Mouse (Mus musculus) brown adipose tissue, adult 24 weeks (tissue): Measurements from ENCODE around the gene Best3. TPM values are rescaled to one million over a fixed set of nuclear protein-coding genes. Genes with fewer than 3 reads are reported as not detected.
"Not testable (repeated sequence)": the region's sequence is repeated elsewhere in the genome, so short reads cannot be mapped to it uniquely, and the experiment has no call there.

Experiments used
- H3K27ac ChIP-seq: fragments of 200-500 bp; replicated peaks from 2 replicates; pipeline ENCODE4 v1.5.1; 2012; ENCODE audit warnings: low read depth, mild to moderate bottlenecking, low read length
- H3K4me1 ChIP-seq: fragments of 200-500 bp; 2 replicates; pipeline ENCODE4 v1.6.1; 2012; ENCODE audit warnings: low read length, mixed read lengths; ENCODE audit not compliant: control insufficient read depth, insufficient read depth, insufficient read length
- H3K4me3 ChIP-seq: fragments of 200-500 bp; 2 replicates; pipeline ENCODE4 v1.5.1; 2012; ENCODE audit warnings: low read depth, mild to moderate bottlenecking, low read length, moderate library complexity; ENCODE audit not compliant: insufficient read depth
- polyA plus RNA-seq: library from polyadenylated mRNA; stranded (reverse); fragments of >200 nt; gene quantifications from 2 replicates; pipeline ENCODE4 v1.2.4, GENCODE M21; 2012; ENCODE audit not compliant: missing spikeins, insufficient read depth, insufficient read length

Gene Best3
- polyA plus RNA-seq, 1 experiment: not detected

GRCm38 (mm10) chr10:117033785-117034184 is 47.7 kb downstream of the Best3 start:
- Histone ChIP-seq H3K4me3 (no peak overlapping the region), H3K27ac (no peak overlapping the region)

GRCm38 (mm10) chr10:117040355-117040754 is 54.2 kb downstream of the Best3 start:
- no peak overlapping the region for H3K4me3 ChIP-seq
- no peak overlapping the region for H3K27ac ChIP-seq
- no peaks in the 10 kb centered on the region for H3K4me1 ChIP-seq

More at GRCm38 (mm10) chr10:117033785-117034184, 47.7 kb downstream of the Best3 start:
- no peaks in the 10 kb centered on the region for H3K4me1 ChIP-seq

GRCm38 (mm10) chr10:117042295-117042694 is 56.2 kb downstream of the Best3 start:
- H3K4me1 ChIP-seq: no peaks in the 10 kb centered on the region
- H3K27ac ChIP-seq: no peak overlapping the region
- H3K4me3 ChIP-seq: no peak overlapping the region

- H3K27ac ChIP-seq, H3K4me3 ChIP-seq: not testable (repeated sequence)
These were observed 57.5 kb downstream of the Best3 start for GRCm38 (mm10) chr10:117043497-117044166.

GRCm38 (mm10) chr10:117045175-117046056 is 59.3 kb downstream of the Best3 start, which contains the start of gene Lrrc10:
Gene Lrrc10, plus strand, starts transcription at chr10:117045341.
- no peak within 1 kb of the TSS for H3K4me3 ChIP-seq
- H3K27ac ChIP-seq: no peak within 1 kb of the TSS
- H3K4me1 ChIP-seq: no peaks in the 10 kb centered on the region

More at GRCm38 (mm10) chr10:117043497-117044166, 57.5 kb downstream of the Best3 start:
- not testable (repeated sequence) for H3K4me1 ChIP-seq

GRCm38 (mm10) chr10:117049253-117049652 is 63.1 kb downstream of the Best3 start:
- H3K27ac ChIP-seq: no peak overlapping the region
- no peak overlapping the region for H3K4me3 ChIP-seq
- H3K4me1 ChIP-seq: no peaks in the 10 kb centered on the region

GRCm38 (mm10) chr10:117049961-117050597 is 64.0 kb downstream of the Best3 start:
- no peak overlapping the region for H3K27ac ChIP-seq
- no peaks in the 10 kb centered on the region for H3K4me1 ChIP-seq
- no peak overlapping the region for H3K4me3 ChIP-seq

- no peak overlapping the region for H3K27ac ChIP-seq
- no peaks in the 10 kb centered on the region for H3K4me1 ChIP-seq
These were observed 69.6 kb downstream of the Best3 start for GRCm38 (mm10) chr10:117055668-117056067.

GRCm38 (mm10) chr10:117062894-117063253 is 76.8 kb downstream of the Best3 start:
- Histone ChIP-seq H3K4me1 (0 out of 2 replicates have a peak, but pooled peaks cover 3% of the 10 kb centered on the region), H3K27ac (peak overlapping the region; percentile 16; the same call in 1 of the 2 replicates), H3K4me3 (peak overlapping the region; percentile 80)

More at GRCm38 (mm10) chr10:117055668-117056067, 69.6 kb downstream of the Best3 start:
- H3K4me3 ChIP-seq: no peak overlapping the region

- Histone ChIP-seq H3K27ac (peak within 1 kb of the TSS; percentile 78), H3K4me3 (peak within 1 kb of the TSS; percentile 80), H3K4me1 (0 out of 2 replicates have a peak, but pooled peaks cover 3% of the 10 kb centered on the region)
These were observed 77.3 kb downstream of the Best3 start, which contains the start of gene Cct2 for GRCm38 (mm10) chr10:117063254-117064021. Gene Cct2, minus strand, starts transcription at chr10:117063814.

- Histone ChIP-seq H3K4me1 (0 out of 2 replicates have a peak, but pooled peaks cover 3% of the 10 kb centered on the region), H3K27ac (no peak overlapping the region), H3K4me3 (peak overlapping the region; percentile 49)
These were observed 78.0 kb downstream of the Best3 start for GRCm38 (mm10) chr10:117064076-117064475.

- Histone ChIP-seq H3K4me1 (no peaks in the 10 kb centered on the region), H3K4me3 (no peak overlapping the region), H3K27ac (no peak overlapping the region)
These were observed 83.0 kb downstream of the Best3 start for GRCm38 (mm10) chr10:117069109-117069508.

GRCm38 (mm10) chr10:117072191-117072888 is 86.2 kb downstream of the Best3 start:
- no peak overlapping the region for H3K4me3 ChIP-seq
- H3K27ac ChIP-seq: no peak overlapping the region
- H3K4me1 ChIP-seq: no peaks in the 10 kb centered on the region

GRCm38 (mm10) chr10:117073176-117073575 is 87.1 kb downstream of the Best3 start:
- Histone ChIP-seq H3K4me1 (no peaks in the 10 kb centered on the region), H3K4me3 (no peak overlapping the region), H3K27ac (no peak overlapping the region)
